Mouse (Mus musculus) urinary bladder, postnatal 25 days (tissue): Measurements from ENCODE around the gene Csnk1d.

ENCODE experiments used
- DNase-seq: peaks from one replicate; pipeline ENCODE4 v3.0.0; 2022; ENCODE audit warnings: low spot score

Csnk1d gene

DNA sequence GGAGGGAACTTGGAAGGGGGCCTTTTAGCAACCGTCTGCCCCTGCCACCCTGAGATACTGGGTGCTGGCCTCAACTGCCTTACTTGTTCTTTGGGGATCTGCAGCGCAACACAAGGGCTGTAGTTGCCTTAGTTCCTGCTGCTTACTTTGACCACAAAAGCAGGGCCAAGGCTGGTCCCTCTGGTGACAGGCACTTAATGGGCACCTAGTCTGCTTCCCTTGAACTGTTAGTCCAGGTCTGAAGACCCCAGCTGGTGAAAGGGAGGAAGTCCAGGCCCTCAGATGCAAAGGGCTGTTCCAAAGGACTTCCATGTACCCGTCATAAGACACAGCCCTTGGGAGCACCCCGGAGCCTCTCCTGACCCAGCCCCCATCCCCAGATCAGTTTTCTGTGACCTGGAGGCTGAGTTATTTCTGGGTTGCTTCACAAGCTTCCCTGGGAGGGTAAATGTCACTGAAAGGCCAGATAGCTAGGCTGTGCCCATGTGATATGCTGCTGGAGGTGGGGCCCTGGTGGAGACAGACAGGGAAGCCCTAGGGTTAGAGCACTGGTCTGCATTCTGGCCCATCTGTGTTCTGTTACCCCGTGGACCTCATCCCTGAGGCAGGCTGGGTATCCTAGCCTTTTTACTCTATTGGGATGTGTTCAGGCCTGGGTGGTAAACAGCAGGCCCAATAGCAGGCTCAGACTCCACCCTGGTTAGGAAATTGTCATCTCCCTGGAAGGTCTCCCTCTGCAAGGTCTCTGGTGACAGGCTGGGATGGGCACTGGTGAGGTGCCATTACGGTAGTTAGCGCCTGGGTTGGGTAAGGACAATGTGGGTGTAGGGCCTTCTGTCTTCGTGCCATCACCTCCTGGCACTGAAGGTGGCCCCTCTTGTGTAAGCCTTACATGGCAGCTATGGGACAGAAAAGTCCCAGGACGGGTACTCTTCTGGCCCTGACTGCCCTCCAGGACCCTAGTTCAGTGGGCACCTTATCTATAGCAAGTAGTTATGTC lies 39.1 kb downstream of the Csnk1d start:
- no peak for DNase-seq

DNA sequence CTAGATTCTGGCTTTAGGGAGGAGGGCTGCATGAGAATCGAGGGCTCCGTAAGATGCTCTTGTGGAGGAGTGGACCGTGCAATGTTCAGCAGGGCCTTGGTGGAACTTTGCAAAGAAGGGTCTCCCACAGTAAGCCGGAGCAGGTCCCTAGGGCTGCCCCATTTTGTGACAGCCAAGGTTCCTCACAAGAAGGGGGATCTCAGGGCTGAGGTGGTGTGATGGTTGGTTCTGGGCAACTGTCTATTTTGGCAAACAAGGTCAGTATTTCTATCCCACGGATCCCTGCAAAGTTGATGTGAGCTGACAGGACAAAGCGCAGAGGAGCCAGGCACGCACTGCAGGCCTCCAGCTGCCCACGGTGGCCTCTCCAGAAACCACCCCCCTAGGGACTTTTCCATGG lies 39.9 kb downstream of the Csnk1d start:
- DNase-seq = no peak

DNA sequence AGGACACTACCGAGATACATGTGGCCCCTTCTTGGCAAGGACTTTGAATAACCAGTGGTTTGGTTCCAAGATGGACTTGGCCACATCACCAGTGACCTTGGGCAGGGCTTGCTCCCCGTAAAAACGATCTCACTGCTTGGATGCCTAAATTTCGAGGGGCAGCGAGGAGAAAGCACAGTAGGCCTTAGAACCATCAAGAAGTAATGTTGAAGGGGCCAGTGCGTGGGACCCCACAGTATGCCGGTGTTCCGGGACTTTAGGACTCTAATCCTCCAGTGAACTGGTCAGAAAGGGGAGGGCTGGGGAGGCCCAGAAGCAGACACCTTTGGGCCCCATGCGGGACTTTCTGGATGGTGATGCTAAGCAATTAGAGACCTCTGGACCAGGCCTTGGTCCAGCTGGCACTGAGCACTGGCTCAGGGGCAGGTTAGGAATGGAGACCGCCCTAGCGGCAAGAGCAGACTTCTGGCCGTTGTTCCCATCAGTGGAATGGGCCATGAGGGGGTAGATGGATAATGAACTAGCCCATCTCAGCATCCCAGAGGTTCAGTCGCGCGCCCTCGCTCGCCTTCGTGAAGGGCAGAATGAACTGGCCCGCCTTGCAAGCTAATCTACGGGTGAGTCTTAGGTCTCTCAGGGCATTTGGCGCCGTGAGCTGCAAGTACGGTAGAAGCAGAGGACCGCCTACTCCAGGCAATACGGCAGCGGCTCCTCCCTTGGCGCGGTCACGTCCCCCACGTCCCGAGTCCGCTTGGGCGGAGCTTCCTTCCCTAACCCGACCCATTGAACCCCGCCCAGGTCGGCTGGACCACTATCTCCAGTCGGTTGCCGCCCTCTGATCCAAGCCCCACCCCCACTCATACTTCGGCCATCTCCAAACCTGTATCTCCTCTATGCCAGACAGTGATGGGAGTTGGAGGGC lies 40.6 kb downstream of the Csnk1d start:
- peak; percentile 79 for DNase-seq

DNA sequence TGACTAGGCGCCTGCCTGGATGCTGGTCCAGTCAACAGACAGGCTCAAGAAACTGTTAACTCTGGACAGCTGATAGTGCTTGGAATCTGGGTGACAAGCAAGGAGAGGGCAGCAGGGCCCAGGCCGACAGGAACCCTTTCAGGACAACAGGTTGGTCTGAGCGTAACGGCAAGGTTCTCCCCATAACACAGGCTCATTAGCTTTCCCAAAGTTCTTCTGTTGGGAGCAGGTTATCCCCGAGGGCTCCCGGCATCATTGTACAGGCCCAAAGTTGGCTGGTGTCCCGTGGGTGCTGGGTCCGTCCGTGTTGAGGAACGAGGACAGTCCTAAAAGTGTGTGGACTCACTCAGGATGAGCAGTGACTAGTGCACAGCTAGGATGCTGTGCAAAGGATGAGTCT lies 41.3 kb downstream of the Csnk1d start:
- no peak for DNase-seq

DNA sequence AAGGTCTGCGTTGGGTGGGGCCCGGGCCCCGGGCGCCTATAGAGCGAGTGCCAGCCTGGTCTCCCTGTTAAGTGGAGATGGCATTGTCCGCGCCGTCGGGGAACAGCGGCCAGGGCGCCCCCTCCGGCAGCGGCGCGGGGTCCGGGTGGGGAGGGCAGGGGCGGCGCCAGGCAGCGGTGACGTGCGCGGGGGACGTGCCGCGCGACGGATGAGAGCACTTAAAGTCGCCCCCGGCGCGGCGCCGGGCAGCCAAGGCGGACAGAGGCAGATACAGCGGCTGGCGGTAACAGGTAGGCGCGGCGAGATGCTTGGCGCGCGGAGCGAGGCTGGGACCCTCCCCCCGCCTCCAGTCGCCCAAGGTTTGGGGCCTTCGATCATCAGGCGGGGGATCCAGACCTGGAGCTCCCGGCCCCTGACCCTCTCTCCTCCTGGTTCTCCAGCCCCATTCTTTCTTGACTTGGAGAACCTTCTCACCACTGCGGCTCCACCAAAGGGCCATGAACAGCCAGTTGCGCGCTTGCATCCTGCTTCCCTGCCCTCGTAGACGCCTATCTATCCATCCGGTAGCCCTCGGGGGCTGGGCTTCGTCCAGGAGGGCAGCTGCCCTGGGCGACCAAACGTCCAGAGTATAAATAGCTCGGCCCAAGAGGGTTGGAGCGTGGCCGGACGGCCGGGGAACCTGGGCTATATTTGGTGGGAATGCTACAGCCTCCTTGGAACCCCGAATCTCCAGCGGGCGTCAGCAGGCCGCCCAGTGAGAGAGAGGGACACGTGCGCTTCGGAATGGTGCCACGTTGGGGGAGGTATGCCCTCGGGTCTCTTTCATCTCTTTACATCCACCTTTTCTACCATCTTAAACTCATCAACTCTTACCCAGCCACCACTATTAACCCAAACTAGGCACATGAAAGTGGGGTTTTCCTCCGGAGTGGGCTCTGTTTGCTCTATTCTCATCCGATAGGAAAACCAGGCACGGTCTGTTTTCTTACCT lies 42.0 kb downstream of the Csnk1d start:
- DNase-seq = no peak

DNA sequence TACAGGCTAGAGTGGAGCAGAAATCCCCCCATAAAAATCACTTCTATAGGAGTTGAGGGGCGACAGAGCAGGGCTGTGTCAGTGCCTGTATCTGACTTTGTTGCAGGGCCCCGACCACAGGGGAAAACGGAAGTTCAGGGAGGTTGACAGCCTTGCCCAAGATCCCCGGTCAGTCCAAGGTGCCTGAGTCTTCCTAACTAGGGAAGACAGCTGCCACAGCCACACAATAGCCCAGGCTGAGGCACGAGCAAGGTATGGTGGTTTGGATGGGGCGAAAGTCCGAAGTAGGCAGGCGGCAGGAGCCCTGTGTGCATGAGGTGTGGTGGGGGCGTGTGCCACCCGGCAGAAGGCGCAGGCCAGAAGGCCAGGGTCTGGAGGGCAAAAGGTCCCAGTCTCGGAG lies 42.8 kb downstream of the Csnk1d start, which contains the start of gene Slc16a3:
Gene Slc16a3 (plus strand): TSS at position 153 of the 400 bp plus-strand sequence.
- no peak for DNase-seq

DNA sequence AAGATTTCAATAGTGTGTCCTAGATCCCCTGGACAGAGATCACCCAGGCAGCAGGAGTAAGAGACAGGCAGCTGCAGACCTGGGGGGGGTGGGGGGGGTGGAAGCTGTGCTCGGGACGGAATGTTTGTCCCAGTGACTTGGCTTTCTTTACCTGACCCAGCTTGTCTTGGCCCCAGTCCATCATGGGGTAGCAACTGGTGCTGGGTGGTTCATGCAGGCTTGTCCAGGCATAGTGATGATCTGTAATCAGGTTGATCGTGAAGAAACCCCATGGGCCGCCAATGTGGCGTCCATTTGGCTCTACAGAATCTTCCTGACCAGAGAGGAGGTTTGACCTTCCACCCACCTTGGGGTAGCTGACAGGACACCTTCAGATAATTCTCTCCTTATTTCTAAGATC lies 45.2 kb downstream of the Csnk1d start:
- DNase-seq = peak; percentile 50

DNA sequence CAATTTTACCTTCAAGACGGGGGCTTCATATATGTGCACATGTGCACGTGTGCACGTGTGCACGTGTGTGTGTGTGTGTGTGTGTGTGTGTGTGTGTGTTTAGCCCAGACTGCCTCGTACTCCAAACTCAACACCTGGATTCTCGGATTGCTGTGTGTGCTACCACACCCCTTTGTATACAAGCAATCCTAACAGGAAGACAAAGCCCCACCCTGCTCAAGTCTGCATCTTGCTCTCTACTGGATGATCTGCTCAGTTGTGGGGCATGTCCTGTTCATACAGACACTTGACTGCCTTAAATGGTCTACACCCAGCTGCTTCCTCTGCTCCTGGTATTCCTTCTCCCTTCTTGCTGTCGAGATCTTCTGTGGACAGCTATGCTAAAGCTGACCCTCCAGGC lies 45.9 kb downstream of the Csnk1d start:
- DNase-seq = no peak

DNA sequence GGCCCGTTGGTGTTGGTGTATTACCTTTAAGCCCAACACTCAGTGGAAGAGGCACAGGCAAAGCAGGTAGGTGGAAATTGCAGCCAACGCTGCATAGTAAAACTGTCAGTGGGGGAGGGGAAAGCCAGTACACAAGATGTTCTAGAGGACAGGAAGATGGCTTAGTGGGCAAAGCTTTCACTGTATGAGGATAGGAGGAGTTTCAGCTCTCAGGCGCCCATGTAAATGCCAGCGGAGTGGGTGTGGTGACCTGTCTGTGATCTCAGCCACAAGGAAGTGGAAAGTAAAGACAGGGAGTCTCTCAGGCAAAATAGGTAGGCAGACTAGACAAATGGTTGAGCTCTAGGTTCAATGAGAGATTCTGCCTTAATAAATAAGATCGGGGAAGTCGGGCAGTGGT lies 50.2 kb downstream of the Csnk1d start:
- no peak for DNase-seq

DNA sequence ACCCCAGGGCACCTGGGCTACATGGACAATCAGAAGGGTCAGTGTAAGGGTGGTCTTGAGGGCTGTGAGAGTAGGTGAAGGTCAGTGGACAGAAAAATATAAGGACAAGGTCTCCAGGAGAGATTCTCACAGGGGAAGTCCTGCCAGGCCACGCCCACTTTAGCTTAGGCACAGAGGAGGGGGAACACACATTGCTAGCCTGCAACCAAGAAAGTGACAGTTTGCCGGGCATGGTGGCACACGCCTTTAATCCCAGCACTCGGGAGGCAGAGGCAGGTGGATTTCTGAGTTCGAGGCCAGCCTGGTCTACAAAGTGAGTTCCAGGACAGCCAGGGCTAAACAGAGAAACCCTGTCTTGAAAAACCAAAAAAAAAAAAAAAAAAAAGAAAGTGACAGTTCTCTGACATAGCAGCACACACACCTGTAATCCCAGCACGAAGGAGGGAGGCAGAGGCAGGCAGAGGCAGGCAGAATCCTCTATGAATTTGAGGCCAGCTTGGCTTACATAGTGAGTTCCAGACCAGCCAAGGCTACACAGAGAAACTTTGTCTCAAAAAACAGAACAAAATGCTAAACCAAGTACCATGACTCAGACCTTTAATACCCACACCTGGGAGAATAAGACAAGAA lies 51.3 kb downstream of the Csnk1d start:
- no peak for DNase-seq

DNA sequence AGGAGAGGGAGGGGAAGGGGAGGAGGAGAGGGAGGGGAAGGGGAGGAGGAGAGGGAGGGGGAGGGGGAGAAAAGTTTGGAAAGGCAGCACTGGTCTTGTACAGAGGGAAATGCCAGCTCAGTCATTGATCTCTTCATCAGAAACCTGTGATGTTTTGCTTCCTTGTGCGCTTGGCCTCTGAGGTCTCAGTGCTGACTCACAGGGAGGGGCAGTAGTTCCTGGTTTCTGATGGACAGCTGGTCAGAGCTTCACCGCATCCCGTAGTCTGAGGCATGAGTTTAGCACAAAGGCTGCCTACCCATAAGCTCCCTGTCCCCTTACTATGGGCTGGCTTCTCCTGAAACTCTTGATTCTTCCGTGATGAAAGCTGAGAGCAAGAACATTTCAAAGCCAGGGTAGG lies 52.3 kb downstream of the Csnk1d start:
- no peak for DNase-seq

DNA sequence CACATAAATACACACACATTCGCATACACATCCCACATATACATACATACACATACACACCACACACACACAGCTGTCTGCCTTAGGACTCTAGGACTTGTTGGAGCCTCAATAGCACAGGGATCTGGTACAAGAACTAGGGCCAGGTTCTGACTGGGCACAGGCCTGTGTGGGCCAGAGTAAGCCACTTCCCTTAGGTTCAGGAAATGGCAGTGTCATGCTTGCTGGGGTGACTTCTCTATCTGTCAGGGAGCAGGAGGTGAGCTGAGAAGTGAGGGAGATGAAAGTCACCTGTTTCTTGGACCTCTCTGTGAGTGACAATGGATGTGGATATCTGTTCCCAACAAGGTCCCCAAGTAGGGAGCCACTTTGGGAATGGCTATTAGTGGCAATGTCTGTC lies 53.2 kb downstream of the Csnk1d start:
- no peak for DNase-seq

DNA sequence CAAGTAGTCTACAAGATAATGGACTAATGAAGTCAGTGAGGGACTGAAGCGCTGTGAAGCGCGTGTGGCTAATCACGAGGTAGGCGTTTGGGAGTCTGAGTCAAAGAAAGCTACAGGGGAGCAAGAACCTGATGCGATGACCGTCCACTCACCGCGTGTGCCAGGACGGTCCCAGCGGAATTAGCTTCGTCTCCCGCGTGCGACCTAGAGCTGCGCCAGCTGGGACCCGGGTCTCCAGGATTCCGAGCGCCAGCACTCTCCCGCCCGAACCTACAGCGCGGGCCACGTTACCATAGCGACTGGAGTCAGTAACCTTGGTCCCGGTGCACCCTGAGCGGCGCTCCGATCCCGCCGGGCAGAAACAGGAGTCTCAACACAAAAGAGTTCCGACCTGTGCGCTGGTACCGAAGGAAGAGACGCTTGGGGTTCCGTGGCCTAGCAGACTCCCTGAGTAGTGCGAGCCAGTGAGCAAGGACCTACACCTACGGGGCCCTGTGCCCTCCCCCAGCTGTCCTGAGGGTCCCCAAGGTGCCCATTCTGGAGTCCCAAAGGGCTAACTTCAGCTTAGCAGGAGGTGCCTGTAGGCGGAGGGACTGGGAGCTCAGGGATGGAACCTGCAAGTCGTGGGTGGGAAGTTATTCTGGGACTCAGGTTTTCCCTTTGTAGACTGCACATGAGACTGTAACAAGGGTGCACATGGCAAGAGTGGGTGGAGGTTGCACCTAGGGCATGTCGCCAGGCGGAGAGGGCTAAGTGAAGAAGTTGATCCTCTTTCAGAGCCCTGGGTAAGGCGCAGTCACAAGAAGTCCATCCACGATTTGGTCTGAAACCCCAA lies 58.3 kb downstream of the Csnk1d start, which contains the start of gene Ccdc57:
Gene Ccdc57 (minus strand): TSS at position 309 of the 835 bp plus-strand sequence.
- peak; percentile 89 for DNase-seq

DNA sequence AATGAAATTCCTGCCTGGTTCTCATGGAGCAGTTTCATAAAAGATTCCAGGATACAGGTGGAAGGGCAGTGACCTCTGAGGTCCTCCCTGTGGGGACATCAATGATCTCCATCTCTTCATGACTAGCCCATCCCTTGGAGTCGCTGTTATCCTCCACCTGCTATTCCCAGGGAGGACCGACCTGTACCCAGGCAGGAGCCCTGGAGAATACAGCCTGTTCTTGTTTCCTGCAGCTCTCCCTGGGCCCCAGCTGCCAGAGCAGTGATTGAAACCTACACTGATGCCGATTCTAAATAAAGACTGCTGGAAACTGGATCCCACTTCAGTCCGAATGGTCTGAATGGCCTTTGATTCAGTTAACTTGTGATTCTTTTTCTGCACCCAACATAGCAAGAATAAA lies 59.7 kb downstream of the Csnk1d start:
- DNase-seq = no peak

DNA sequence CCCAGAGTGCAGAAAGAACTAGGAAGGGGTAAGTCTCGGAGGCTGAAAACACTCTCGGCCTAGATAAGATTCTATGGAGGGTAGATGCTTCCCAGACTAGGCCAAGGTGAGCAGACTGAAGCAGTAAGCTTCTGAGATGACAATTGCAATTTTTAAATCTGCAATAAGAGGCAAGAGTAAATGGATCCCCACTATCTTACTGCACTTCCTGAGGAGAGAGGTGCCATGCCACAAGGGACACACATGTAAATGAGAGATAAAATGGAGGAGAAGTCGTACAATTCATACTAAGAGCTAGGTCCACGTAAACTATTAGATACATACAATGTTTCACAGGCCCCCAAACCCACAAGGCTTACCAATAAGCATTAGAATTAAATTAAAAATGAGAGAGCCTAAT lies 62.7 kb downstream of the Csnk1d start:
- DNase-seq = no peak

DNA sequence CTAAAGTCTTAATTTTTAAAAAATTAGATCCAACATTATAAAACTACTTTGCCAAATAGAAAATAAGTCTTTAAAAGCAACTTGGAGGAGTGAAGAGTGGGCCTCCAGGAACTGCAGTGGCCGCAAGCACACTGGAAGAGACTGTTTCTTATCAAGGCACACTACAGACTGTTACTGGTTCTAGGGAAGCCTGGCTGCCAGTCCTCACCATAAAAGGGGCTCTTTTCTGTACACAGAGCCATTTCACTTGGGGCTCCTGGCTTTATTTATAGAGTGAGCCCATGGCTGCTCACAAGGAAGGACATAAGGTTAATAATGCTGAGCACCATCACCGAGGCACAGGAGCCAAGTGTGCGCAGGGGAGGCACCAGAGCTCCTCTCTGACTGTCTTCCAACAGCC lies 68.6 kb downstream of the Csnk1d start:
- no peak for DNase-seq

DNA sequence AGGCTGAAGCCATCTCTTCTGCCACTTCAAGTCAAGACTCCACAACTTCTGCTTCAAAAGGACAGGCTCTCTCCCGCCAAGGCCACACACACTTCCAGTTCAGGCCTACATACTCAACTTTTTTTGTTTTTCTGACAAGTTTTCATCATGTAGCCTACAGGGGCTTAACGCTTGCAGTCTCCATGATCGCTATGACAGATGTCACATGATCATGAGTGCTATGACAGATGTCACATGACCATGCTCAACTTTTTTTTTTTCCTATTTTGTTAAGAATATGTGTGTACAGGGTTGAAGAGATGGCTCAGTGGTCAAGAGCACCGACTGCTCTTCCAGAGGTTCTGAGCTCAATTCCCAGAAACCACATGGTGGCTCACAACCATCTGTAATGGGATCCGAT lies 73.4 kb downstream of the Csnk1d start:
- DNase-seq = no peak

DNA sequence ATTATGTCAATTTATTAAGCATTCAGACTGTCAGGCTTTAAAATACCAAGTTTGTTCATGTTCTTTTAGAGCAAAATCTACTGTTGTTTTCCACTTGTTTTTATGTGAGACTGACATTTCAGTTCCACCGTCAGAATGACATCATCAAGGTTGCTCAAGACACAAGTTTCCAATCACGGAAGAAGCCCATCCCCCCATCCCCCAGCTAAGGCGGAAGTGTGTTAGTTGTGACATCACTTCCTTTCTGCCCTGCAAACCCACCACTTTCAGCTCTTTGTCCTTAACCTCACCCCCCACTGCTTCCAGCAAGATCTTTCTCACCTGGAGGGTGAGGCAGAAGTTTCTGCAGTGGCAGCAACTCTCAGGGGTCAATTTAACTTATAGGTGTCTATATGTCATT lies 74.7 kb downstream of the Csnk1d start:
- DNase-seq = no peak

DNA sequence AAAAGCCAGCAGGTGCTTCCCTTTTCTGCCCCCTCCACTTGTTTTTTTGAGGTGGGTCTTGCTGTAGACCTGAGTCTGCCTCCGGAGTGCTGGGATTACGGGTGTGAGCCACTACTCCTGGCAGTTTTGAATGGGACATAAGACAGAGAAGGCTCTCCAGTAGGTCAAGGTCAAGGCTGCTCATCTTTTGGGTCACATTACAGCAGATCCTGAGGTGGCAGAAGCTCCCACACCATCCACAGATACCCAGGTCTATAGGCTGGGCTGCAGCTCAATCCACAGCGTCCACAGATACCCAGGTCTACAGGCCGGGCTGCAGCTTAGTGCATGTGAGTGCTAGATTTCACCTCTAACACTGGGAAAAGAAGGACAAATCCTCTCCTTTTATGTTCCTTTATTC lies 77.3 kb downstream of the Csnk1d start:
- DNase-seq = no peak
